Mouse (Mus musculus) forebrain, embryonic 12.5 days (tissue): ENCODE measurements around the gene Tbx1. TPM values are rescaled to one million over a fixed set of nuclear protein-coding genes. Genes with fewer than 3 reads are reported as not detected.

Source experiments
- ATAC-seq: fragments of 200-750 bp; cut with Nextera tagmentation; 2 replicates; pipeline ENCODE4 v1.8.0; 2017; ENCODE audit warnings: moderate TSS enrichment; ENCODE audit not compliant: low FRiP score
- H3K27ac ChIP-seq: fragments of 300-500 bp; sonication (generic); 2 replicates; pipeline ENCODE4 v1.5.1; 2016; ENCODE audit warnings: mild to moderate bottlenecking
- H3K27me3 ChIP-seq: fragments of 300-500 bp; sonication (generic); 2 replicates; pipeline ENCODE4 v1.6.1; 2016; ENCODE audit warnings: mild to moderate bottlenecking
- H3K36me3 ChIP-seq: fragments of 300-500 bp; sonication (generic); replicated peaks from 2 replicates; pipeline ENCODE4 v1.6.1; 2016; ENCODE audit warnings: mild to moderate bottlenecking
- H3K4me1 ChIP-seq: fragments of 300-500 bp; sonication (generic); 2 replicates; pipeline ENCODE4 v1.6.1; 2016
- H3K4me2 ChIP-seq: fragments of 300-500 bp; sonication (generic); 2 replicates; pipeline ENCODE4 v1.6.1; 2016; ENCODE audit warnings: mild to moderate bottlenecking, moderate library complexity
- H3K4me3 ChIP-seq: fragments of 300-500 bp; sonication (generic); replicated peaks from 2 replicates; pipeline ENCODE4 v1.5.1; 2016; ENCODE audit warnings: mild to moderate bottlenecking
- H3K9ac ChIP-seq: fragments of 300-500 bp; sonication (generic); 2 replicates; pipeline ENCODE4 v1.6.1; 2016; ENCODE audit warnings: mild to moderate bottlenecking
- H3K9me3 ChIP-seq: fragments of 300-500 bp; sonication (generic); 2 replicates; pipeline ENCODE4 v1.6.1; 2016
- WGBS: fragments of 180-500 bp; shearing (Covaris S2); methylation state at CpG from one replicate; pipeline ENCODE4 v1.1.7; 2016; 5-methylcytosine and 5-hydroxymethylcytosine counted together
- polyA plus RNA-seq: library from polyadenylated mRNA; unstranded; fragments of >200 nt; fragmentation: Nextera tagmentation; extraction: Ambion mirVana; gene quantifications from 2 replicates; pipeline ENCODE4 v1.2.1, GENCODE M21; 2016

Gene Tbx1
- polyA plus RNA-seq, 1 experiment from 2014 or later: 1.3 TPM

DNA sequence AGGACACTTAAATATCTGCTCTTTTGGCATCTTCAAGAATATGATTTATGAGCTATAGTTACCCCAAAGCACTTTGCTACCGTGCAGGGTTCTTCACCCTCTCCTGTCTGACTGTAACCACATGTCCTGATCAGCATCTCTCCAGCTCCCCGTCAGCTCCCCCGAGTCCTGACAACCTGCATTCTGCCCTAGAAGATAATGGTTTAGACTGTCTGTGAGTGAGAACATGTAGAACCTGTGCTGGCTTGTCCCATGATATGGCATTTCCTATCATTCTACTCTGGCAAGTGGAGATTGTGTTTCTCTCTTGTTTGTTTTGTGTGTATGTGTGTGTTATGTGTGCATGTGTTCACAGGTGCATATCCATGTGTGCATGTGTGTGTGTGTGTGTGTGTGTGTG lies 7.5 kb upstream of the Tbx1 start:
- Histone ChIP-seq H3K27me3 (peaks cover 37% of the 10 kb centered on the region), H3K4me2 (no peak overlapping the region), H3K36me3 (no peaks in the 10 kb centered on the region), H3K9ac (no peak overlapping the region), H3K9me3 (no peaks in the 10 kb centered on the region), H3K4me1 (no peaks in the 10 kb centered on the region), H3K4me3 (no peak overlapping the region), H3K27ac (no peak overlapping the region)
- WGBS: 95% methylated on average over 3 of the region's 3 CpGs
- no peak for ATAC-seq

DNA sequence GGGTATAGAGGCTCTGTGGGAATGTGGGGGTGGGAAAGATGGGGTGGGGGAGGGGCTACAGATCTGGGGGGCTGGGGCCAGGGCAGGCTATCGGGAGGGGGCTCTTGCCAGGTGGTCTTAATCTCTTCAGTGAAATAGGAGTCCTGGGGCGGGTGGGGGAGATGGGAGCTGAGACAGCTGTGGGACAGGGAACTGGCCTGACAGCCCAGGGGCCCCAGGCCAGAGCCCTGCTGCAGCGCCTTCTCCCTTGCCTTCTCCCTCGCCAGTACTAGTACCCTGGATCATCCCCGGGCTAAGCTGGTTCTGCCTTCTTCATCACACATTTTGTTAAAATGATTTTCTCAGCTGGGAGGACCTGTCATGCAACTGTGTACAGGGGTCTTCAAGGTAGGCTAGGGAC lies 5.8 kb upstream of the Tbx1 start:
- ATAC-seq: no peak
- H3K4me3 ChIP-seq: no peak overlapping the region
- no peaks in the 10 kb centered on the region for H3K36me3 ChIP-seq
- peaks cover 53% of the 10 kb centered on the region for H3K27me3 ChIP-seq
- no peaks in the 10 kb centered on the region for H3K9me3 ChIP-seq
- no peak overlapping the region for H3K4me2 ChIP-seq
- WGBS: 33% methylated on average over 5 of the region's 5 CpGs
- no peak overlapping the region for H3K9ac ChIP-seq
- H3K27ac ChIP-seq: no peak overlapping the region
- H3K4me1 ChIP-seq: peaks cover 6% of the 10 kb centered on the region

DNA sequence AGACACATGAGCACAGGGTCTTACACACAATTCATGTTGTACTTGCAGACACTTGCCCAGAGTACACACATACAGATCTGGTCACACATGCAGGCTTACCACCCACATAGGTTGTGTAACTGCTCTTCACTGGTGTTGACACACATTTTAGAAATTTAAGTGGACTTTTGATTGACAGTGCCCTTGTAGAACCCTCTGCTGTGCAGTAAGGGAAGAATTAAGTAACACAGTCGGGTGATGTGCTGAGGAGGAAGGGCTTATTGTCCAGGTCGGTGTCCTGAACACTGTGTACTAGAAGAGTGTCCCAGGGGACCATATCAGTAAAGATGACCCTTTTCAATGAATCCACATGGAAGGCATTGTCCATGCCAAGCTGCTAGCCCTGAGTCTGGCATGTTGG lies 3.5 kb upstream of the Tbx1 start:
- WGBS: 81% methylated on average over 2 of the region's 2 CpGs
- Histone ChIP-seq H3K9me3 (no peaks in the 10 kb centered on the region), H3K27ac (no peak overlapping the region), H3K27me3 (peaks cover 76% of the 10 kb centered on the region), H3K4me1 (peaks cover 17% of the 10 kb centered on the region), H3K36me3 (no peaks in the 10 kb centered on the region), H3K4me2 (no peak overlapping the region), H3K4me3 (no peak overlapping the region), H3K9ac (no peak overlapping the region)
- ATAC-seq: no peak

DNA sequence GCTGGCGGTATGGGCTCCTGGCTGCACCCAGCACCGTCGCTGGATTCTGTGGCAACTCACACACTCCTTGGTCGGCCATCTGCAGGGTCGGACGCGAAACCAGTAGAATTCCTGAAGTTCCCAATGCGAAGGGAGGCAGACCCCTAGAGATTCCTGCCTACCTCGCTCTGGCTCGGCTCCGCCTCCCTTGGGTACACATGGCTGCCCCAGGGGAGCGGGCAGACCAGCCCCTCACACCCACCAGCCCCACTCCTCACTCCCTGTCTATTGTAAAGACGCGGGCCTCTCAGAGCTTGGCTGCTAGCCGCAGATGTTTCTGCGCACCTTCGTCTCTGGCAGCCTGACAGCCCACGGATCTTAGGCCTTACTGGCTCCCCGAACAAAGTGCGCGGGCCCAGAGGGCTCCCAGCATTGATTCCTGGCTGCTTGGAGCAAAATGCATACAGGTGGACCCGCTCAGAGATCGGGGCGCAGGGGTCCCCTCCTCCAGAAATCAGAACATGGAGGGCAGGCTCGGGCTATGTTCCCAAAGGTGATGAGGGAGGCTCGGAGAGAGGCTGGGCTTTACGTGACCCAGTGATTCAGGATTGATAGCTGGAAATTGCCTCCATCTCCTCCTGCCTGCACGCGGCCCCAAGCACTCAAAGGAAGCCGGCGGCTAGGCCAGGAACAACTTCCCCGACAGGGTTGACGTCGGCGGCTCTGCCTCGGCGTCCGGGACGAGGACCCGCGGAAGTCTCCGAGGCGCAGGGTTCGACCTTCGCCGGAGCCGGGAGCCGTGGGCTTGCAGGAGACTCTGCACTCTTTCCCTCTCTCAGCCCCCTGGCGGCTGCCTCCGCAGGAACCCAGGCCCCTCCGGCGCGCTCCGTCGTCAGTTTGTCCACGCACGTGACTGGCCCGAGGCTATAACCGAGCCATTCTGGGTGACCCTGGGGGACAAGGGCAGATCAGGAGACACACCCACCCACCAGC lies 862 bp upstream of the Tbx1 start:
- Histone ChIP-seq H3K4me1 (peaks cover 34% of the 10 kb centered on the region), H3K27me3 (peaks cover 97% of the 10 kb centered on the region), H3K36me3 (no peaks in the 10 kb centered on the region), H3K9ac (no peak overlapping the region), H3K9me3 (no peaks in the 10 kb centered on the region), H3K27ac (no peak overlapping the region), H3K4me2 (peak overlapping the region; percentile 39), H3K4me3 (peak overlapping the region; percentile 23)
- ATAC-seq: no peak
- WGBS: under 1% methylated on average over 59 of the region's 59 CpGs

DNA sequence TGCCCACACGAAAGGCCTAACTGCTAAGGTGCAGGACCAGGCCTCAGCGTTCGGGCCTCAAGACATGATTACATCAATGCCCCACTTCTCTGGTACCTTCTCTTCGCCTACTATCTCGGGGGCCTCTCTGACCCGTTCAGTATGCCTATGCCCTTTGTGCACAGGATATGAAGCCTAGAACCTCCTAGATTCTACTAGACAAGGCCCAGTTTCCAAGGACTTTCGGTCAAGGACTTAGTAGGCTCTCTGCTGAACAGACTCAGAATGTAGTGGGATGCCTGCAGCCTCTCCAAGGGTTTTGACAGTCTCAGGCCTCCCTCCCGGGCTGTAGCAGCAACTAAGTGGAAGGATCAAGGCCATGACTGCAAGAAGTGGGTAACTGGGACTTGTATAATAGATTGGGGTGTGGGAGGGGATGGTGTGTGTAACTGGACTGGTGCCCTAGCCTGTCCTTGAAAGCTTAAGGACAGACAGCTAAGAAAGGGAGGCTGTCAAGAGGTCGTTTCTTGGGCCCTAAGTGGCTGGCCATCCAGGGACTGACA lies 1.3 kb downstream of the Tbx1 start:
- ATAC-seq: no peak

DNA sequence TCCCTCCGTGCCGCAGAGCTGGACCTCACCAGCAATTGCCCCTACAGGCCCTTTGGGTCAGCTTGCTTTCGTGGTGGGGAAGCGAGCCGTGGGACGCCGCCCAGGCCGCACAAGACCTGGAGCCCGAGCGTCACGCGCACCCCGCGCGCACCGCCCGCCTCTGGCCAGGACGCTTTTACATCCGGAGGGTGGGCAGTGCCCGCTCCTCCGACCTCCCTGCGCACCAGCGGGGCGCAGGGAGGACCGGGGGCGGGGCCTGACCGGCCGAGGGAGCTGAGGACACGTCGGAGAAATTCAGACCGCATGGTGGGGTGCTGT lies 1.8 kb downstream of the Tbx1 start:
- peaks cover 98% of the 10 kb centered on the region for H3K27me3 ChIP-seq
- 2% methylated on average over 31 of the region's 31 CpGs for WGBS
- no peaks in the 10 kb centered on the region for H3K9me3 ChIP-seq
- H3K4me2 ChIP-seq: no peak overlapping the region
- no peaks in the 10 kb centered on the region for H3K36me3 ChIP-seq
- no peak overlapping the region for H3K9ac ChIP-seq
- H3K4me3 ChIP-seq: peak overlapping the region; percentile 25; the same call in 1 of the 2 replicates
- no peak for ATAC-seq
- H3K27ac ChIP-seq: no peak overlapping the region
- peaks cover 43% of the 10 kb centered on the region for H3K4me1 ChIP-seq

More for the DNA sequence above, 1.3 kb downstream of the Tbx1 start:
- Histone ChIP-seq H3K9ac (no peak overlapping the region), H3K27ac (no peak overlapping the region), H3K36me3 (no peaks in the 10 kb centered on the region), H3K4me1 (peaks cover 43% of the 10 kb centered on the region), H3K27me3 (peaks cover 98% of the 10 kb centered on the region), H3K9me3 (no peaks in the 10 kb centered on the region), H3K4me3 (peak overlapping the region; percentile 25; the same call in 1 of the 2 replicates), H3K4me2 (no peak overlapping the region)
- 8% methylated on average over 9 of the region's 9 CpGs for WGBS

- 0 out of 2 replicates have a peak, but pooled peaks have one; percentile 25 for ATAC-seq
- H3K4me3 ChIP-seq: peak overlapping the region; percentile 25
- no peaks in the 10 kb centered on the region for H3K36me3 ChIP-seq
- H3K27ac ChIP-seq: no peak overlapping the region
- no peak overlapping the region for H3K9ac ChIP-seq
- peak overlapping the region; percentile 41 for H3K4me2 ChIP-seq
- H3K27me3 ChIP-seq: peaks cover 98% of the 10 kb centered on the region
- WGBS: under 1% methylated on average over 57 of the region's 57 CpGs
- peaks cover 43% of the 10 kb centered on the region for H3K4me1 ChIP-seq
- H3K9me3 ChIP-seq: no peaks in the 10 kb centered on the region
Measured at GRCm38 (mm10) chr16:18587847-18588737, 2.4 kb downstream of the Tbx1 start.

DNA sequence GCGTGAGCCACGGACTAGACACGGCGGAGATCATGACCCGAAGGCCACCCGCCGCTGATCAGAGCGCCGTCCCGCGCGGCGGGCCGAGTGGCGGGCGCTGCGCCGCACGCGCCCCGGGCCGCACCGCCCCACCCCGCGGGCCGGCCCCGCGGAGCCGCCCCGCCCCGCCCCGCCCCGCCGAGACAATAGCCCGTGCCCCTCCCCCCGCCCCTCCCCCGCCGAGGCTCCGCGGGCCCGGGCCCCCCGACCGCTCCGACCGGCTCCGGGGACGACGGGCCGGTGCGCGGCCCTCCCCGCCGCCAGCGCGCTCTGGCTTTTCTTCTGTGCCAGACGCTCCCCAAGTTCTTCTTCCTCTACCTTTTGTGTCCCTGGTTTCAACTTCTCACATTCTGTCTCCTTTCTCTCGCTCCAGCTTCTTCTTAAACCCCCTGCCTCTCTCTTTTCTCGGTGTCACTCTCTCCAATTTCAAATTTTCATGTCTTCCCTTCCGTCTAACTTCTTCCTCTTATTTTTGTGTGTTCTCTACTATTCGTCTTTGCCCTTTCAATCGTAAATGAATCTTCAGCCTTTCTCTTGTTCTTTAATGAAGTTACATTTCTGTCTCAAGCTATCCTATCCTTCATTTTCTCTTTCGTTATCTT lies 3.4 kb downstream of the Tbx1 start:
- under 1% methylated on average over 30 of the region's 62 CpGs for WGBS
- H3K4me1 ChIP-seq: peaks cover 50% of the 10 kb centered on the region

GRCm38 (mm10) chr16:18586076-18586905 lies 4.2 kb downstream of the Tbx1 start:
- no peaks in the 10 kb centered on the region for H3K9me3 ChIP-seq
- H3K27me3 ChIP-seq: peaks cover 100% of the 10 kb centered on the region
- peak overlapping the region; percentile 59 for H3K4me2 ChIP-seq
- no peaks in the 10 kb centered on the region for H3K36me3 ChIP-seq
- peaks cover 51% of the 10 kb centered on the region for H3K4me1 ChIP-seq
- peak overlapping the region; percentile 38 for H3K9ac ChIP-seq
- under 1% methylated on average over 83 of the region's 83 CpGs for WGBS
- no peak for ATAC-seq
- H3K4me3 ChIP-seq: peak overlapping the region; percentile 40
- no peak overlapping the region for H3K27ac ChIP-seq

More for the DNA sequence above, 3.4 kb downstream of the Tbx1 start:
- no peaks in the 10 kb centered on the region for H3K36me3 ChIP-seq
- peak overlapping the region; percentile 40 for H3K4me3 ChIP-seq
- peaks cover 100% of the 10 kb centered on the region for H3K27me3 ChIP-seq
- H3K27ac ChIP-seq: no peak overlapping the region
- peak overlapping the region; percentile 59 for H3K4me2 ChIP-seq
- no peaks in the 10 kb centered on the region for H3K9me3 ChIP-seq
- ATAC-seq: no peak
- peak overlapping the region; percentile 38; the same call in 1 of the 2 replicates for H3K9ac ChIP-seq

DNA sequence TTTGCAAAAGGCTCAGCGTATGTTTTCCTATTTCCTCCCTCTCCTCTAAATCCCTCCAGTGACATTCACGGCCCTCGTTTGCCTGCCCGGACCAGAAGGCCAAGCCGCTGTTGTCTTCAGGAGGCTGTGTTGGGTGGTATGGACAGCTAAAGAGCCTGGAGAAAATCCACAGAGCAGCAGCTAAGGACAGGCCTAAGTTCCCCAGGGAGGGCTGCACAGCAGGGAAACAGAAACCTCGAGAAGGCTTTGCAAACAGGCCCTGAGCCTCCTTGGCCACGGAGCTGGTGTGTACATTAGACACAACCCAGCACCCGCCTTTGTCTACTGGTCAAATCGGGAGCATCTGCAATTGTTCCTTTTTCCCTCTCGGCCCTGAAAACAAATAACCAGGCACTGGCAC lies 4.8 kb downstream of the Tbx1 start:
- Histone ChIP-seq H3K4me3 (no peak overlapping the region; the same call in 1 of the 2 replicates), H3K27ac (no peak overlapping the region), H3K9ac (no peak overlapping the region), H3K36me3 (no peaks in the 10 kb centered on the region), H3K9me3 (no peaks in the 10 kb centered on the region), H3K27me3 (peaks cover 100% of the 10 kb centered on the region), H3K4me2 (peak overlapping the region; percentile 59; the same call in 1 of the 2 replicates), H3K4me1 (peaks cover 48% of the 10 kb centered on the region)
- 2% methylated on average over 10 of the region's 10 CpGs for WGBS
- no peak for ATAC-seq

DNA sequence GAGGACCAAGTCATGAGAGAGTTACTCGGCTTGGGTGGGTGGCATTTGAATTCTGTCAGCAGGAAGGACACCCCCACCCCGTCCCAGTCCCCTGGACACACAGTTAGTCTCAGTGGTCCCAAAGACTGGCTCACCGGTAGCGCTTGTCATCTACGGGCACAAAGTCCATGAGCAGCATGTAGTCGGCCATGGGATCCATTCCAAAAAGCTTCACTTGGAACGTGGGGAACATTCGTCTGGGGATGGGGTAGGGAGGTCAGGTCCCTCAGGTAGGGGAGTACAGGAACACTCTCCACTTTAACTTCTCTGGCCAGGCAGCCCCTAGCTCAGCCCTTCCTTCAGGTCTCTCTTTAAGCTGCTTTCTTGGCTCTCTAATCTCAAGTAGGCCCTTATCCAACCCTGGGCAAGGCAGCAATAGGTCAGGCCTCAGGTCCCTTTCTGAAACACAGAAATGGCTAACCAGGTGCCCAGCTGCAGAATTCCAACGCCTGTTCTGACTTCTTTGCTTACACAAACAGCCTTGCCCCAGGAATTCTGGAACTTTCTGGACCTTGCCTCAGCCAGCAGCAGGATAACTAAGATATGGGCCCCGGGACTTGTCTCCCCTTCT lies 5.5 kb downstream of the Tbx1 start:
- no peaks in the 10 kb centered on the region for H3K36me3 ChIP-seq
- peaks cover 43% of the 10 kb centered on the region for H3K4me1 ChIP-seq
- WGBS: 10% methylated on average over 10 of the region's 10 CpGs
- H3K27ac ChIP-seq: no peak overlapping the region
- no peak overlapping the region for H3K9ac ChIP-seq
- no peaks in the 10 kb centered on the region for H3K9me3 ChIP-seq
- no peak overlapping the region for H3K4me2 ChIP-seq
- ATAC-seq: no peak
- H3K4me3 ChIP-seq: no peak overlapping the region
- H3K27me3 ChIP-seq: peaks cover 100% of the 10 kb centered on the region
